Mouse (Mus musculus) spleen, postnatal 36 days (tissue): Measurements from ENCODE around the gene Nadk.

Source experiments
- DNase-seq, 2 experiments: peaks; one replicate each; pipeline ENCODE4 v3.0.0; 2022; ENCODE audit warnings: low spot score in 2 of 2, mixed read lengths in 1 of 2

The Nadk gene

GRCm38 (mm10) chr4:155561661-155562442 lies at the start of gene Nadk:
Gene Nadk (plus strand): TSS chr4:155562378.
- DNase-seq, result peak; percentile 20 to 56

DNA sequence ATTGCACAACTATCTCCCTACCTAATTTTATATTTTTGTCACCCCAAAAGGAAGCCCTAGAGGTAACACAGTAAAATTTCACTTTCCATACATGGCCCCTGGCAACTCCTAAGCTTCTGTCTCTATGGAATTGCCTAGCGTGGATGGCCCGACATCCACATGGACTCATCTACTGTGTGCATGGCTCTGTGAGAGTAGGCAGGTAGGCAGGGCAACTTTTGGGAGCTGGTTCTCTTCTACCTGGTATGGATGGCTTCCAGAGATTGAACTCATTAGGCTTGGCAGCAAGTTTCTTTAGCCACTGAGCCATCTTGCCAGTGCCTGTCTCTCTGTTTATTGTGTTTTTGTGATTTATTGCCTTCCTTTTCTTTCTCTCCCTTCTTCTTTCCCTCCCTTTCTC lies 47.4 kb upstream of the Nadk start:
- DNase-seq, result no peak

DNA sequence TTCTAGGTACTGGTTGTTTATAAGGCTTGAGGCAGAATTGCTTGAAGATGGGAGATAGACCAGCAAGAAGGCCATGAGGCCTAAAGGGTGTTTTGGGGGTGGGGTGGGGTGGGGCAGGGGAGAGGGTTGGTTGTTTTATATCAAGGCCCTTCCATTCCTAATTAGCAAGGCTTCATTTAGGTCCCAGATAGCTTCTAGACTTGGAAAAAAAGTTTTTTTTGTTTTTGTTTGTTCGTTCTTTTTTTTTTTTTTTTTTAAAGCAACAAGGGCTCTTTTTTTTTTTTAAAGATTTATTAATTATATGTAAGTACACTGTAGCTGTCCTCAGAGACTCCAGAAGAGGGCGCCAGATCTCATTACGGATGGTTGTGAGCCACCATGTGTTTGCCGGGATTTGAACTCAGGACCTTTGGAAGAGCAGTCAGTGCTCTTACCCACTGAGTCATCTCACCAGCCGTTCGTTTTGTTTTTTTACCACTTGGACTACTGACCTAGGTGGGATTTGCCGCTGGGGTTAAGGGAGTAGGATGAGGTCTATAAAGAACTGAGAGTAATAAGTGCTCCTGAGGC lies 44.1 kb upstream of the Nadk start:
- no peak for DNase-seq

DNA sequence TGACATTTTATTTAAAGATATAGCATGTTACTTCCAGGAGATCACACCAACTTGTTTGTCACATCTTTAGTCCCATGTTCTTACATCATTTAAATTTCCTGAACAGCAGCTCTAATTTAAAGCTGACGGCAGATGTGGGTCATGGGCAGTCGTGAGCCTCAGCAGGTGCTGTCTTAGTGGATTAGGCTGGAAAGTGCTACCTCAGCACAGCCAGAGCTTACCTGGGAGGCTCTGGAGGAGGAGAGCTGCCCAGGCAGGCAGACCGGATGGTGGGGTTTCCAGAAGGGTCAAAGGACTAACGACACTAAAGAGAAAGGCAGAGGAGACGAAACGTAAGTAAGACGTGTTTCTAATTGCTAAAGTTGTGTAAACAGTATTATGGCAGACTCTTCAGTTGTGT lies 39.9 kb upstream of the Nadk start:
- DNase-seq, result no peak

- no peak for DNase-seq
These were observed 36.4 kb upstream of the Nadk start for GRCm38 (mm10) chr4:155525751-155526150.

- no peak for DNase-seq
These were observed 32.9 kb upstream of the Nadk start for GRCm38 (mm10) chr4:155529294-155529693.

GRCm38 (mm10) chr4:155549993-155550392 lies 12.2 kb upstream of the Nadk start:
- no peak for DNase-seq

DNA sequence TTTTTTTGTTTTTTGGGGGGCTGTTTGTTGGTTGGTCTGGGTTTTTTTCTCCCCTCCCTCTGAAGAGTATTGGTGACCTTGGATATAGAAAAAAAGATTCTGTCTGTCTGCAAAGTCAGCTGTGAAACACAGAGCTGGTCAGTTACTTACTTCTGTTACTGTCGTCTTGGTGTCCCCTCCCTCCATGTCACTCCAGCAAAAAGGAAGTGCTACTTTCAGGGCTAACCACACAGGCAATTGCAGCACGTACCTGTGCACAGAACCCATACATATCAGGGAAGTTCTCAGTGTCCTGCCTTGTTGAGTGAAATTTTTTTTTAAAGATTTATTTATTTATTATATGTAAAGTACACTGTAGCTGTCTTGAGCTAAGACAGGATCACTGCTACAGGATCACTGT lies 11.7 kb upstream of the Nadk start:
- DNase-seq, result peak; percentile 45 to 50

GRCm38 (mm10) chr4:155551073-155551472 lies 11.1 kb upstream of the Nadk start:
- DNase-seq, result no peak

DNA sequence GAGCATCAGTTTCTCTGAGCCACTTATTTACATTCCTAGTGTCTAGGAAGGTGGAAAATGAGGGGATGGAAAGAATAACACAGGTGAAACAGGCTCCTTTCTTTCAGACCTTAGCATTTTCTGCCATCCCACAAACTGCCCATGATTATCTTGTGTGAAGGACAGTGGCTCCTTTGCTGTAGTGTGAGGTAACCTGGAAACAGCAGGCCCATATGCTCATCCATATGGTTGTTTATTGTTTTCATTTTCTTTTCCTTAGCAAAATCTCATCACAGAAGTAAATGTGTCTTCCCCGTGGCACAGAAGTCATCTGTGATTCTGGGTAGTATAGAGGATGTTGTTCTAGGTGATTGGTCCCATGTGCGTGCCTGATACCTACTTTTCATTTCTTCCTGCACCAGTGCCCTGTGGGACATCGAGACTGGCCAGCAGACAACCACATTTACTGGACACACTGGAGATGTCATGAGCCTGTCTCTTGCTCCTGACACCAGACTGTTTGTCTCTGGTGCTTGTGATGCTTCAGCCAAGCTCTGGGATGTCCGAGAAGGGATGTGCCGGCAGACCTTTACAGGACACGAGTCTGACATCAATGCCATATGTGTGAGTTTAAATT lies 9.2 kb upstream of the Nadk start:
- no peak for DNase-seq

- DNase-seq, result no peak
These were observed 7.3 kb upstream of the Nadk start for GRCm38 (mm10) chr4:155554880-155555279.

DNA sequence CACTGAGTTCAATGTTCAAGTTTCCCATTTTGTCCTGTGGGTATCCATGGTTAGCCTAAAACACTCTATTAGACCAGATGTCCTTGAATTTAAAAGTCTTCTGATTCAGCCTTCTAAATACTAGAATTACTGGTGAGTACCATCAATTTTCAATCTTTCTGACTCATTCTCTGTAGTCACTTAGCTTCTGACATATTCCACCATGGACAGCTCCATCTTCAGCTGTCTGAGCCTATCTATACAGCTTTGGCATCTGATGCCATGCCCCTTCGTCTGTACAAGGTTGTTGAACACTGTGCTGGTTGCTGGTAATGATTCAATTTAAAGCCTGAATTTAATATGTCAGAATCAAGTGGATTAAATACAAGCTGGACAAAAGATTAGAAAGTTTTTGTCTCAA lies 6.7 kb upstream of the Nadk start:
- no peak for DNase-seq

DNA sequence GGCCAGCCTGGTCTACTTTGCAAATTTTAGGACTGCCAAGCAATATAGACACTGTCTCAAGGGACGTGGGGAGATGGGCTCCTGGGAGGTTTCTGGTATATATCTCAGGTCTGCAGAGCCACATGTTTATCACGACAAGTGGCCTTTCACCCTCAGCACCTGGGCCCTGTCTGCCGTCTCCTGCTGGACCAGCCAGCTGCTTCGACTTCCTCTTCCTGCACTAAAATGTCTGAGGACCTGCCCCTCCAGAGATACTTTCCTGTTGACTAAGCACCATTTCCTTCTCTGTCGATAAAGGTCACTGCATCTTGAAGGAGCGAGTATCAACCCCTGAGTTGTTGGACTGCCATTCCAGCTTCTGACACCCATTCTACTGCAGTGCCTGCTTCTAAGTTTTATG lies 2.7 kb upstream of the Nadk start:
- peak; percentile 53 for DNase-seq

DNA sequence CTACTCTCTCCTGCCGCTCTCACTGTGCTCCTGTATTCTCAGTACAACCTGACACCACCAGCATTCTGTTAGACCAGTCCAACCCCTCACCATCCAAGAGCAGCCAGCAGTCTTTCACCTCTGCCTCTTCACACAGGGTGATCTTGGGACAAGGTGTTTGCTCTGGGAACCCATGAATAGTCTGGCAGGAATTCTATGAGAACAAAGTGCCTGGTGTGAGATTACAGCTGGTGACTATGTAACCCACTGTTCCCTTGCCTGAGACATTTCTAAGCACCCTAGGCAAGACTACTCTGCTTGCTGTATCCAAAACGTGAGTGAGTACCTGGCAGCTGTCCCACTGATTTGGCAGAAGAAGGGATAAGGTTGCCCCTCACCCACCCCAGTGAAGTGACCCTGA lies 1.2 kb upstream of the Nadk start:
- no peak for DNase-seq

DNA sequence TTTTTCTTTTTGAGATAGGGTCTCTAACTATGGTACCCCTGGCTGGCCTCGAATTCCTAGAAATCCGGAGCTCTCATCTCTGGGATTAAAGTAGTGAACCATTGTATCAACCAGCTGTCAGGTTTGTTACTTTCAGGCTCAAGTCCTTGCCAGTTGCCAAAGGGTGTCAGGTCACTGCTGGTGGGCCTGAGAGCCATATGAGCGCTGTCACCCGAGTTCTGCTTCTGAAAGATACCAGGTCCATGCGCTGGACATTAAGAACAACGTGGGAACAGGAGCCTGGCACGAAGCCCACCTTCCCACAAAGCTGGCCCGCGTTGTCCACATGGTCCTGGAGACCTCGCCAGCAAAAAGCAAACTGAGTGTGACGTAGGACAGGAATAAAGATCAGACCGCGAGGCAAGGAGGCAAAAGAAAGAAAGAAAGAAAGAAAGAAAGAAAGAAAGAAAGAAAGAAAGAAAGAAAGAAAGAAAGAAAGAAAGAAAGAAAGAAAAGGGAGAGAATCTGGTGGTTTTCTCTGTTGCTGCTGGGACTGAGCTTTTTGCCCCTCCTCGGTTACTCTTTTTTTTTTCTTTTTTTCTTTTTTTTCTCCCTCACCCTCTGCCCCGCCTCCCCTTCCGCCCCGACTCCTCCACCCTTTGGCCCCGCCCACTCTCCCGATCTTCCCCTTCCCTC lies 684 bp downstream of the Nadk start:
- peak in 1 of 2 experiments; percentile 38 for DNase-seq

DNA sequence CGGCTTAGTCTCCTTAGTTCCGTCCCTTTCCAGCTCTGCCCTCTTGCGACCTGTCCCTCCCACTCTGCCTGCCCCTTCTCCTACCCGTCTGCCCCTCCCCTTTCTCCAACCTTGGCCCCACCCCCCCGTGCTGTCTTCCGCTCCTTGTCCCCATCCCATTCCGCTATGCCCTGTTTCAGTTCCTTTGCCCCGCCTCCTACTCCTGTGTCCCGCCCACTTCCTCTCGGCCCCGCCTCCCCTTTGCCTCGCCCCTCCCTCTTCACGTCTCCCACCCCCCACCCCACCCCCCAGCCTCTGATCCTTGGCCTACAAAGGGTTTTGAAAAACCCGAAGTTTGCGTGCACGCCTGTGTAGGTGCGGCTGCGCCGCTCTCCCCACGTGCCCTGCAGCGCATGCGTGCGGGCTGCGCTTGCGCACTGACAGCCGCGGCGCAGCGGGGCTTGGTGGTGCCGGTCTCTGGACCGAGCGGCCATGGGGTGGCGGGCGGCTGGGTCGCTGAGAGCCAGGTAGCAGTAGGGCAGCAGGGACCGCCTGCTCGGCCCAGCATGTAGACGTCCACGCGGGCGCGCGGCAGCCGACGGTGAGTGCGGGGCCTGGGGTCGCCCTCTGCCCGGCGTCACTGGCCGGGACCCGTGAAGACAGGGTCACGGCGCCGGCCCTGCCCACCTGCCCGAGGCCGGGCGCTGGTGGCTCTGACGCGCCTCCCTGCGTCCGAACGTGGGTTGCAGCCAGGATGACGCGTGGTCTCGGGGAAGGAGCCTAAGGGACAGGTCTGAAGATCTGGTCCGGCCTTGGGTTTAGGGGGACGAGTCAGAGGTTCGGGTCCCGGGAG lies 1.4 kb downstream of the Nadk start:
- peak; percentile 95 to 96 for DNase-seq

DNA sequence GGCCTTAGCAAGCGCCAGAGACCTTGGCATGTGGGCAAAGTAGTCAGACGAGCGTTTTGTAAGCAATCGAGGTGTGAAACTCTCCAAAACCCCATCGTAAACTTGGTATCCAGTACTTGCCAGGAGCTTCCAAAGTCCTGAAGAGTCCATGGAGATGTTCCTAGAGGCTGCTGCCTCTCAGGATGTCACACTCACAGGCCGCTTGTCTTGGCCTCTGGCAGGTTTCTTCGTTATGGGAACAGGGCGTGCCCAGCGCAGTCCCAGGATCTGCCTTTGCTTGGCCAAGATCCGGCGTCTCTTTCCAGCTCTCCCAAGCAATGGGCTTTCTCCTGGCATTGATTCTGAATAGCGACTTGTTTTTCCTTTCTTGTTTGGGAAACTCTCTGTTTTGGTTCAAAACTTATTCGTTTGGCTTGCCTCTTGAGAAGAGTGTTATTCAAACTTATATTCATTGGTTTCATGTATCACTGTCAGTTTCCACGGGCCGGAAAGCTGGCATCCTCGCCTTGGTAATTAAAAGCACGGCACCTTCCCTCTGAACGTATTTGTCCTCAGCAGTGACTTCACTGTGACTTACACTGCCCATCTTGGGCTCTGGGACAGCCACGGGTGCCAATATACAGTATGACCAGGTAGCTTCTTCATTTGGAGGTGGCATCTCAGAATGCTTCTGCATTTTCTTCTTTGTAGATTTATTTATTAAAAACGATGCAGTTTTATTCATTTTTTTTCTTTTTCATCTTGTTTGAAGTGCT lies 2.3 kb downstream of the Nadk start:
- DNase-seq, result no peak

- no peak for DNase-seq
These were observed 4.4 kb downstream of the Nadk start for GRCm38 (mm10) chr4:155566555-155566954.

- peak in 1 of 2 experiments; percentile 25 for DNase-seq
These were observed 6.0 kb downstream of the Nadk start for GRCm38 (mm10) chr4:155568170-155568569.

DNA sequence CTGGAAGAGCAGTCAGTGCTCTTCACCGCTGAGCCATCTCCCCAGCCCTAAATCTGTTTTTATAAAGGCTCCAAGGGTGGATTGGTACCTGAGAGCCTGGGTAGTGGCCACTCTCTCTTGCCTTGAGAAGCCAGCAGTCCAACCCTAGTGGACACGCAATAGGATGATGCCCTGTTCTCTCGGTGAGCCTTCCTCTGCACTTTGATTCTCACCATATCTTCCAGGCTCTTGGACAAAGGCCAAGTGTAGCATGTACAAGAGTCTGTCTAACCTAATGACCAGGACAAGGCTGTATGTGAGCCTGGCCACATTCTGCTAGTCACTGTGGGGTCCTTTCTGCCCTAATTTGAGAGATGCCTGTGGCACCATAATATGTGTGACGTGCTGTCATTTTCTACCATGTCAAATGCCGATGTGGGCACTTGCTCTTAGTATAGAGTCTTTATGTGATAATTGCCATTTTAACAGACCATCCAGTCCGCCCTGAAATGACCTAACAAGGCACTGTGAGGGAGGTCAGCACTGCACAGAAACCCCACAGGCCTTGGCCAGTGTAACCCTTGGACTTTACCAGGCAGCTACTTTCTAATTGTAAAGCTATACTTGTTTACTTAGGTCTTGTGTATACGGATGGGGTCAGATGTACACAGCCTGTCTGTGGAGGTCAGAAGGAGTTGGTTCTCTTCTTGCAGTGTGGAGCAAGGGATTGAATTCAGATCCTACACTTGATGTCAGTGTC lies 6.6 kb downstream of the Nadk start:
- no peak for DNase-seq
